Mouse (Mus musculus) urinary bladder, postnatal 10 days (tissue): ENCODE measurements at regions not wholly inside any gene's neighbourhood (a gene's known extent, or its start where the extent isn't known, plus 50 kb on each side); places are given as distances from the start of the nearest gene placed in this dataset.

Experiments used
- DNase-seq: peaks from one replicate; pipeline ENCODE4 v3.0.0; 2022; ENCODE audit warnings: low spot score

GRCm38 (mm10) chr4:81005507-81006328, 95.3 kb downstream of the Lurap1l start:
- DNase-seq, result no peak

- no peak for DNase-seq
Observed at GRCm38 (mm10) chr4:81006546-81006945, 96.1 kb downstream of the Lurap1l start.

GRCm38 (mm10) chr4:81021850-81022249, 111.4 kb downstream of the Lurap1l start:
- DNase-seq, result no peak

GRCm38 (mm10) chr4:81023436-81023983, 113.1 kb downstream of the Lurap1l start:
- DNase-seq, result no peak

GRCm38 (mm10) chr4:81027558-81027957, 117.1 kb downstream of the Lurap1l start:
- no peak for DNase-seq

GRCm38 (mm10) chr4:81030671-81031070, 120.2 kb downstream of the Lurap1l start:
- no peak for DNase-seq

GRCm38 (mm10) chr4:81037336-81037902, 127.0 kb downstream of the Lurap1l start:
- no peak for DNase-seq

GRCm38 (mm10) chr4:81058227-81058626, 147.8 kb downstream of the Lurap1l start:
- no peak for DNase-seq

GRCm38 (mm10) chr4:81058809-81059208, 148.4 kb downstream of the Lurap1l start:
- DNase-seq, result no peak

GRCm38 (mm10) chr4:81059356-81059755, 148.9 kb downstream of the Lurap1l start:
- no peak for DNase-seq

- no peak for DNase-seq
Observed at GRCm38 (mm10) chr4:81082290-81082947, 172.0 kb downstream of the Lurap1l start.

- no peak for DNase-seq
Observed at GRCm38 (mm10) chr4:81085188-81085587, 174.7 kb downstream of the Lurap1l start.

GRCm38 (mm10) chr4:81096581-81096980, 186.1 kb downstream of the Lurap1l start:
- no peak for DNase-seq

GRCm38 (mm10) chr4:81097597-81097996, 187.2 kb downstream of the Lurap1l start:
- DNase-seq, result no peak

- no peak for DNase-seq
Observed at GRCm38 (mm10) chr4:81101049-81101448, 190.6 kb downstream of the Lurap1l start.

- DNase-seq, result no peak
Observed at GRCm38 (mm10) chr4:81111307-81111706, 200.9 kb downstream of the Lurap1l start.

GRCm38 (mm10) chr4:81116411-81116810, 206.0 kb downstream of the Lurap1l start:
- no peak for DNase-seq

GRCm38 (mm10) chr4:81124155-81124554, 213.7 kb downstream of the Lurap1l start:
- no peak for DNase-seq

GRCm38 (mm10) chr4:81129874-81130273, 219.4 kb downstream of the Lurap1l start:
- no peak for DNase-seq

GRCm38 (mm10) chr4:81173111-81173510, 262.7 kb downstream of the Lurap1l start:
- DNase-seq, result no peak

GRCm38 (mm10) chr4:81177443-81178041, 265.1 kb downstream of the Mpdz start:
- no peak for DNase-seq

- DNase-seq, result no peak
Observed at GRCm38 (mm10) chr4:81178047-81178781, 264.4 kb downstream of the Mpdz start.
